Mouse (Mus musculus) heart, embryonic 16.5 days (tissue): ENCODE data around the gene Lrrc75a. TPM values are rescaled to one million over a fixed set of nuclear protein-coding genes. Genes with fewer than 3 reads are reported as not detected.
"Not testable (repeated sequence)": the region's sequence is repeated elsewhere in the genome, so short reads cannot be mapped to it uniquely, and the experiment has no call there.

Experiments
- ATAC-seq: fragments of 200-750 bp; cut with Nextera tagmentation; replicated peaks from 2 replicates; pipeline ENCODE4 v1.8.0; 2017; ENCODE audit warnings: moderate number of reproducible peaks; ENCODE audit not compliant: insufficient read depth, low FRiP score; ENCODE audit errors: extremely low read depth
- H3K27ac ChIP-seq: fragments of 300-500 bp; sonication (generic); 2 replicates; pipeline ENCODE4 v1.5.1; 2014; ENCODE audit warnings: mild to moderate bottlenecking, low read length, control low read depth, moderate library complexity
- H3K27me3 ChIP-seq: fragments of 300-500 bp; sonication (generic); 2 replicates; pipeline ENCODE4 v1.6.1; 2014; ENCODE audit warnings: low read length, mixed read lengths; ENCODE audit not compliant: control insufficient read depth, insufficient read depth
- H3K36me3 ChIP-seq: fragments of 300-500 bp; sonication (generic); 2 replicates; pipeline ENCODE4 v1.6.1; 2014; ENCODE audit not compliant: control insufficient read depth, insufficient read depth
- H3K4me1 ChIP-seq: fragments of 300-500 bp; sonication (generic); 2 replicates; pipeline ENCODE4 v1.6.1; 2014; ENCODE audit warnings: low read length, mixed read lengths; ENCODE audit not compliant: control insufficient read depth, insufficient read depth
- H3K4me2 ChIP-seq: fragments of 300-500 bp; sonication (generic); 2 replicates; pipeline ENCODE4 v1.6.1; 2014; ENCODE audit warnings: low read depth, mild to moderate bottlenecking, control low read depth, low read length
- H3K4me3 ChIP-seq: fragments of 300-500 bp; sonication (generic); 2 replicates; pipeline ENCODE4 v1.5.1; 2014; ENCODE audit warnings: mild to moderate bottlenecking, control low read depth, low read length
- H3K9ac ChIP-seq: fragments of 300-500 bp; sonication (generic); 2 replicates; pipeline ENCODE4 v1.6.1; 2014; ENCODE audit warnings: low read length, control low read depth
- H3K9me3 ChIP-seq: fragments of 300-500 bp; sonication (generic); replicated peaks from 2 replicates; pipeline ENCODE4 v1.6.1; 2016; ENCODE audit warnings: low read length; ENCODE audit not compliant: control insufficient read depth
- WGBS: fragments of 180-500 bp; shearing (Covaris S2); extraction: QIAGEN DNeasy Blood & Tissue Kit; methylation state at CpG from one replicate; pipeline ENCODE4 v1.1.7; 2014; 5-methylcytosine and 5-hydroxymethylcytosine counted together
- polyA plus RNA-seq: library from polyadenylated mRNA; unstranded; fragments of >200 nt; fragmentation: Nextera tagmentation; extraction: Ambion mirVana; gene quantifications from 2 replicates; pipeline ENCODE4 v1.2.1, GENCODE M21; 2015

Gene Lrrc75a
- polyA plus RNA-seq, 1 experiment from 2014 or later: 11.4 TPM

- Histone ChIP-seq H3K9ac (no peak overlapping the region), H3K27ac (no peak overlapping the region), H3K9me3 (no peaks in the 10 kb centered on the region), H3K27me3 (no peaks in the 10 kb centered on the region), H3K4me3 (no peak overlapping the region), H3K36me3 (no peaks in the 10 kb centered on the region), H3K4me2 (no peak overlapping the region), H3K4me1 (peaks cover 2% of the 10 kb centered on the region; the same call in 1 of the 2 replicates)
- WGBS: 69% methylated on average over 6 of the region's 6 CpGs
- no peak for ATAC-seq
These were observed 21.7 kb upstream of the Lrrc75a start for GRCm38 (mm10) chr11:62670006-62670405.

- 29% methylated on average over 12 of the region's 12 CpGs for WGBS
- no peak overlapping the region for H3K27ac ChIP-seq
These were observed 21.1 kb upstream of the Lrrc75a start for GRCm38 (mm10) chr11:62669471-62669870.

DNA sequence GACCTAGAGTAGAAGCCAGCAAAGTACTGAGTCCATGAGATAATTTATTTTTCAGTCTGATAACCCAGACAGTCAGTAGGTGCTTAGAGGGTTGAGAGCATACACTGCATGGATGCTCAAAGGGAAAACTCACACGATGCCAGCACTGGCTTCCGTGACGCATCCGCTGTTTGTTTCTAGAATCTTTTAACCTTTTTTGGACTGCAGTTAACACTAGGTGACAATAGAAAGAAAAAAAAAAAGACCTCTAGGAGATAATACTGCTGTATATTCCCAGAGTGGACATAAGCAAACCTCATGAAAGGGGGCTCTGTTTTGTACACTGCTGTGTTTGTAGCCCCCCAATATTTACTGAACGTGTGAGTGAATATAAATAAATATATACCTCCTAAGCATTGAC is 20.7 kb upstream of the Lrrc75a start:
- 82% methylated on average over 5 of the region's 5 CpGs for WGBS
- Histone ChIP-seq H3K4me3 (no peak overlapping the region), H3K27me3 (no peaks in the 10 kb centered on the region), H3K9ac (no peak overlapping the region), H3K4me2 (no peak overlapping the region), H3K9me3 (no peaks in the 10 kb centered on the region), H3K36me3 (0 out of 2 replicates have a peak, but pooled peaks cover 2% of the 10 kb centered on the region), H3K4me1 (peaks cover 2% of the 10 kb centered on the region; the same call in 1 of the 2 replicates), H3K27ac (no peak overlapping the region)
- no peak for ATAC-seq

More at GRCm38 (mm10) chr11:62669471-62669870, 21.1 kb upstream of the Lrrc75a start:
- Histone ChIP-seq H3K9me3 (no peaks in the 10 kb centered on the region), H3K4me3 (no peak overlapping the region), H3K4me1 (peaks cover 2% of the 10 kb centered on the region; the same call in 1 of the 2 replicates), H3K9ac (no peak overlapping the region), H3K27me3 (no peaks in the 10 kb centered on the region), H3K36me3 (0 out of 2 replicates have a peak, but pooled peaks cover 2% of the 10 kb centered on the region), H3K4me2 (peak overlapping the region; percentile 21; the same call in 1 of the 2 replicates)
- no peak for ATAC-seq

GRCm38 (mm10) chr11:62664250-62664649 is 15.9 kb upstream of the Lrrc75a start:
- Histone ChIP-seq H3K9me3 (no peaks in the 10 kb centered on the region), H3K9ac (no peak overlapping the region), H3K4me2 (no peak overlapping the region), H3K36me3 (0 out of 2 replicates have a peak, but pooled peaks cover 2% of the 10 kb centered on the region), H3K27ac (no peak overlapping the region), H3K4me1 (peaks cover 5% of the 10 kb centered on the region; the same call in 1 of the 2 replicates), H3K27me3 (no peaks in the 10 kb centered on the region), H3K4me3 (no peak overlapping the region)
- ATAC-seq: no peak
- WGBS: 73% methylated on average over 6 of the region's 6 CpGs

DNA sequence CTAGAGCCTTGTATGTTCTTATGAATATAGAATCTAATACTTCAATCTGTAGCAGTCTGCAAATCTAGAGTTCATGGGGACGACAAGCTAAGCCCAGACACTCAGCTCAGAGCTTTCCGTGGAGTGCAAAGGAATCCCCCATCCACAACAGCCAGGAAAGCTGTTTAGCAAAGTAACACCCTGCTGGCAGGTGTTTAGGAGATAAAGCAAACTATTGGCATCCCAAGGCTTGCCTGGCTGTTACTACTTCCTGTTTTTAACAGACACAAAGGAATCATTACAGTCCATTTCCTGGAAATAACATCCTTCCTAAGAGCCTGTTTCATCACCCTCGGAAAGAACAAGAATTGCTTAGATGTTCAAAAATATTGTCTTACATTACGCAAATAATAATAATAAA is 12.6 kb upstream of the Lrrc75a start:
- no peaks in the 10 kb centered on the region for H3K27me3 ChIP-seq

DNA sequence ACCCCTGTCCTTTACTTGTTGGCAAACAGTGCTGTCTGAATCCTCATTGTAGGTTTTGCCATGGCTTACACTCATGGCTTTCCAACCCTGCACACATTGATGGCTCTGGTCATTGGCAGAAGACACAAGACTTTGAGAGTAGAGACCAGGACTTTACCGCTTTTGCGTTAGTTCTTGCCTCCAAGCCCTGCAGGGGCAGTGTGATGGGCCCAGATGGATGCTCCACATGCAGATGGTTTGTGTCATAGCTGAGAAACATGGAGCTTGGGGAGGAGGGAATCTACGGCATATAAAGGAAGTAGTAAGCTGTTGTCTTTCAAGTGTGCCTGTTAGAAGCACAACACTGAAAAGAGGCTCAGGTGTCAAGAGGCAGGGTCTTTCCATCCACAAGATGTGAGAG is 3.8 kb upstream of the Lrrc75a start:
- Histone ChIP-seq H3K9me3 (no peaks in the 10 kb centered on the region), H3K4me2 (no peak overlapping the region), H3K9ac (no peak overlapping the region), H3K4me3 (no peak overlapping the region), H3K27ac (no peak overlapping the region), H3K27me3 (no peaks in the 10 kb centered on the region), H3K4me1 (peaks cover 23% of the 10 kb centered on the region), H3K36me3 (no peaks in the 10 kb centered on the region)
- no peak for ATAC-seq
- 91% methylated on average over 3 of the region's 3 CpGs for WGBS

More for the DNA sequence above, 12.6 kb upstream of the Lrrc75a start:
- H3K4me3 ChIP-seq: no peak overlapping the region
- no peak for ATAC-seq
- WGBS: 49% methylated on average over 4 of the region's 4 CpGs
- H3K36me3 ChIP-seq: 0 out of 2 replicates have a peak, but pooled peaks cover 2% of the 10 kb centered on the region
- no peak overlapping the region for H3K9ac ChIP-seq
- H3K4me1 ChIP-seq: peaks cover 9% of the 10 kb centered on the region
- no peak overlapping the region for H3K27ac ChIP-seq
- H3K9me3 ChIP-seq: no peaks in the 10 kb centered on the region
- H3K4me2 ChIP-seq: no peak overlapping the region

DNA sequence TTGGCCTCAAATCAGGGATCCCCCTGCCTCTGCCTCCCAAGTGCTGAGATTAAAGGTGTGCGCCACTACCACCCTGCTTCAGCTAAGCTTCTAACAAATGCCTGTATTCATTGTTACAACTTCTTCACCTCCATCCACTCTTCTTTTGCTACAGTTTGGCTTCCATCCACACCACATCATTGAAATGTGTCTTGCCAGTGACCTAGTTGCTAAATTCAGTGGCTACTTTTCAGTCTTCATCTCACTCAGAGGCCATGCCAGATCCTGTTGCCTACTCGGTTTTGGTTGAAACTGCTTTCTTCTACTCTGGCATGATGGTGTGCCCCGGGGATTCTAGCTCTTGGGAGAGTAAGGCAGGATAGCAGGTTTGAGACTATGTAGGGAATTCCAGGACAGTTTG is 3.2 kb upstream of the Lrrc75a start:
- no peaks in the 10 kb centered on the region for H3K9me3 ChIP-seq
- no peaks in the 10 kb centered on the region for H3K27me3 ChIP-seq
- H3K36me3 ChIP-seq: no peaks in the 10 kb centered on the region
- no peak overlapping the region for H3K9ac ChIP-seq
- no peak overlapping the region for H3K27ac ChIP-seq
- ATAC-seq: no peak
- WGBS: 83% methylated on average over 3 of the region's 3 CpGs
- peaks cover 28% of the 10 kb centered on the region for H3K4me1 ChIP-seq
- no peak overlapping the region for H3K4me3 ChIP-seq
- H3K4me2 ChIP-seq: no peak overlapping the region

DNA sequence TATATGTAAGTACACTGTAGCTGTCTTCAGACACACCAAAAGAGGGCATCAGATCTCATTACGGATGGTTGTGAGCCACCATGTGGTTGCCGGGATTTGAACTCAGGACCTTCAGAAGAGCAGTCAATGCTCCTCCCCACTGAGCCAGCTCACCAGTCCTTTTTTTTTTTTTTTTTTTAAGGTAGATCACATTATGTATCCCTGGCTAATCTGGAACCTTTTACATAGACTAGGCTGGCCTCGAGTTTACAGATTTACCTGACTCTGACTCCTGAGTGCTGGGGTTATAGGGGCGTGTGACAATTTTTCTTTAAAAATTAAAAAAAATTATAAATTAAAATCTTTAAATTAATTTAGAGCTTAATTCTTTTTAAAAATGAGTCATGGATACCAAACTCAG is 1.5 kb upstream of the Lrrc75a start:
- WGBS: 81% methylated on average over 4 of the region's 4 CpGs
- not testable (repeated sequence) for H3K27ac ChIP-seq

GRCm38 (mm10) chr11:62648591-62649391 is 468 bp upstream of the Lrrc75a start, which contains the start of gene Mmgt2:
TSS of gene Mmgt2 (plus strand) at chr11:62648664.
- H3K27me3 ChIP-seq: no peaks in the 10 kb centered on the region
- peak within 1 kb of the TSS; percentile 94 for H3K9ac ChIP-seq
- ATAC-seq: peak; percentile 88
- H3K4me2 ChIP-seq: peak within 1 kb of the TSS; percentile 83
- WGBS: under 1% methylated on average over 25 of the region's 53 CpGs
- peak within 1 kb of the TSS; percentile 89 for H3K4me3 ChIP-seq
- no peaks in the 10 kb centered on the region for H3K36me3 ChIP-seq
- H3K4me1 ChIP-seq: peaks cover 48% of the 10 kb centered on the region
- H3K9me3 ChIP-seq: no peaks in the 10 kb centered on the region
- H3K27ac ChIP-seq: peak within 1 kb of the TSS; percentile 98

More for the DNA sequence above, 1.5 kb upstream of the Lrrc75a start:
- ATAC-seq, H3K36me3 ChIP-seq, H3K27me3 ChIP-seq, H3K9me3 ChIP-seq, H3K9ac ChIP-seq, H3K4me3 ChIP-seq: not testable (repeated sequence)
- Histone ChIP-seq H3K4me1 (peaks cover 41% of the 10 kb centered on the region), H3K4me2 (peak overlapping the region; percentile 83; the same call in 1 of the 2 replicates)
